8 mouse cellular contexts compared by ENCODE assay signal in genomic region chr11:52421053-52421778, GRCm38 (mm10). TPM values are rescaled to one million over a fixed set of nuclear protein-coding genes. Genes with fewer than 3 reads are reported as not detected.
DNase-seq lines count a peak whose midpoint lies in the region; TF ChIP-seq lines count a peak whose summit lies in the region.
"Had no signal": no experiment of that assay in that cellular context is flagged by ENCODE, and none has a peak within 500 bp of the region (broad histone marks: within the 10 kb centered on the region; RNA-seq: fewer than 3 reads in every experiment).

No protein-coding gene starts in this region.

- intact Hi-C loops in gastrocnemius, postnatal 14 days (cut with DNase I; ENCODE audit: low total_unique reads): no loop called here

- no peak overlapping the region for H3K27ac ChIP-seq in ES-E14 (ENCODE audit: insufficient read depth, low read depth, low read length, poor library complexity, severe bottlenecking)
- H3K27ac ChIP-seq: heart, embryonic 13.5 days had no signal

- H3K36me3 ChIP-seq in C2C12 (ENCODE audit: control insufficient read depth, insufficient read depth): no peaks in the 10 kb centered on the region
- no peaks in the 10 kb centered on the region for H3K36me3 ChIP-seq in ES-E14 (ENCODE audit: control insufficient read depth, insufficient read depth, low read length, poor library complexity, severe bottlenecking)
- H3K36me3 ChIP-seq: heart, embryonic 13.5 days had no signal

- H3ac ChIP-seq in C2C12 (ENCODE audit: control insufficient read depth, insufficient read length, low read depth): no peak overlapping the region

- peak; percentile 60 for DNase-seq in ES-E14 (ENCODE audit: low read depth, low spot score)
- peak; percentile 29 for DNase-seq in cerebellum, adult 9-11 months
- DNase-seq in gastrocnemius, postnatal 14 days: peak; percentile 38
- DNase-seq in kidney, postnatal 25 days: peak; percentile 62 to 90
- peak; percentile 20 to 31 for DNase-seq in lung, adult 18-20 months
- peak; percentile 81 for DNase-seq in retina, postnatal 1 day

- in situ Hi-C loops in ES-E14 (cut with MboI; ENCODE audit: low sequenced_read_pairs in 2 of 2, unreplicated experiment in 2 of 2): no loop called here

- peaks cover 7% of the 10 kb centered on the region for H3K27me3 ChIP-seq in C2C12 (ENCODE audit: control insufficient read depth, insufficient read depth, insufficient read length)
- H3K27me3 ChIP-seq: heart, embryonic 13.5 days had no signal

- no peaks in the 10 kb centered on the region for H3K4me1 ChIP-seq in ES-E14 (ENCODE audit: control insufficient read depth in 2 of 2, insufficient read depth in 2 of 2, low read length in 2 of 2, poor library complexity in 1 of 2)

- no peaks in the 10 kb centered on the region for H3K79me2 ChIP-seq in C2C12 (ENCODE audit: control insufficient read depth, insufficient read depth)

- TF ChIP-seq CTCF in C2C12 (IDR thresholded peaks at IDR 0.05; ENCODE audit: control insufficient read depth, insufficient read depth, insufficient read length): peak; percentile 4

- no peaks in the 10 kb centered on the region for H3K9me3 ChIP-seq in ES-E14 (ENCODE audit: control insufficient read depth, insufficient read depth, low read depth, low read length)
- H3K9me3 ChIP-seq: heart, embryonic 13.5 days had no signal

- no peaks in the 10 kb centered on the region for H3K79me3 ChIP-seq in C2C12 (ENCODE audit: low read depth)

- no peak overlapping the region for H3K4me3 ChIP-seq in C2C12 (ENCODE audit: insufficient read depth, poor library complexity, severe bottlenecking)
- H3K4me3 ChIP-seq in ES-E14 (ENCODE audit: insufficient read depth in 1 of 2, low read depth in 1 of 2, low read length in 2 of 2, poor library complexity in 1 of 2, severe bottlenecking in 1 of 2): no peak overlapping the region
- H3K4me3 ChIP-seq: heart, embryonic 13.5 days had no signal

- H3K9ac ChIP-seq in ES-E14 (ENCODE audit: insufficient read depth, low read depth, low read length, poor library complexity, severe bottlenecking): no peak overlapping the region
- H3K9ac ChIP-seq: heart, embryonic 13.5 days had no signal

TF ChIP-seq in C2C12, 6 proteins besides CTCF, POLR2A, EP300 and RAD21:
- TF ChIP-seq USF1 (IDR thresholded peaks at IDR 0.05; ENCODE audit: low read depth) (no peak), MAX (IDR thresholded peaks at IDR 0.05) (no peak), CEBPB (IDR thresholded peaks at IDR 0.05; ENCODE audit: low read depth) (no peak), FOSL1 (IDR thresholded peaks at IDR 0.05; ENCODE audit: insufficient read depth, low read length, poor library complexity, severe bottlenecking) (no peak), MYOD1 (IDR thresholded peaks at IDR 0.05; ENCODE audit: control insufficient read depth, insufficient read length, low read depth) (no peak), MYOG (IDR thresholded peaks at IDR 0.05; ENCODE audit: control insufficient read depth, extremely low read depth, insufficient read length) (no peak)
TF ChIP-seq in C2C12: peak in this region for 0.

TF ChIP-seq in ES-E14, 5 proteins besides CTCF, POLR2A, EP300 and RAD21:
- no peak for TF ChIP-seq CHD2 (IDR thresholded peaks at IDR 0.05; ENCODE audit: low read depth, low read length)
- TF ChIP-seq ZC3H11A (IDR thresholded peaks at IDR 0.05; ENCODE audit: borderline replicate concordance, low read depth, low read length): peak; percentile 86
- TF ChIP-seq MAFK (IDR thresholded peaks at IDR 0.05; ENCODE audit: insufficient read depth, low read depth, low read length): no peak
- TF ChIP-seq HCFC1 (IDR thresholded peaks at IDR 0.05; ENCODE audit: borderline replicate concordance, insufficient read depth, low read length): no peak
- peak; percentile 100 for TF ChIP-seq ZNF384 (IDR thresholded peaks at IDR 0.05; ENCODE audit: low read depth, low read length)
TF ChIP-seq in ES-E14: peak in this region for 2.

RNA-seq across cellular contexts. Expression of gene 9530068E07Rik, which starts 25.0 kb away (rescaled TPM):
- polyA plus RNA-seq in C2C12 (2012; fragmentation: generic; extraction: Trizol): 111 TPM
- 54.7 and 55.0 TPM in 2 replicates for total RNA-seq in ES-E14 (2012; rRNA removed)
- 10 to 100 TPM; 57.9 to 62.0 TPM for total RNA-seq in gastrocnemius, postnatal 14 days (2021)

Comparison
In these comparisons a context has a peak if more than half of its experiments do, and no peak if none do; other contexts are left out.
1. DNase-seq: peak in every context shown above with its lines; median percentile 81 in retina, postnatal 1 day; 76 in kidney, postnatal 25 days; 60 in ES-E14; 38 in gastrocnemius, postnatal 14 days; 29 in cerebellum, adult 9-11 months; 26 in lung, adult 18-20 months.